Mouse (Mus musculus) spleen, postnatal 14 days (tissue): ENCODE results near the gene Igdcc3.

Source experiments
- DNase-seq, 2 experiments: peaks; one replicate each; pipeline ENCODE4 v3.0.0; 2021 to 2022; ENCODE audit warnings: low spot score in 2 of 2

Gene Igdcc3

DNA sequence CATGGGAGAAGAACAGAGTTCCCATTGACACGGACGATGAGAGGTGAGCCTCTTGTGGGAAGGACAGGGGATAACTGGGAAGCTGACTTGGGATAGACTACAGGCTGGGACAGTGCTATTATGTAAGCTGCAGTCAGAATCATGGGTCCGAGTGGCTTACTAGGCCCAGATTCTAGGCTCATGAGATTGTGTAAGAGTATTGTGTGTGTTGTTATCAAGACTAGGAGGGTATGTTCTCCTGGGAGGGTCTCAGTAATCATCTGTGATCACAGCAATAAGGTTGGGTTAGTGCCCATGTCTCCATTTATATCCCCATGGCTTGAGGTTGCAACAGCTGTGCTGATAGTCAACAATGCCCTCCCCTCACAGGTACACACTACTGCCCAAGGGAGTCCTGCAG, 36.5 kb downstream of the Igdcc3 start:
- DNase-seq: no peak

DNA sequence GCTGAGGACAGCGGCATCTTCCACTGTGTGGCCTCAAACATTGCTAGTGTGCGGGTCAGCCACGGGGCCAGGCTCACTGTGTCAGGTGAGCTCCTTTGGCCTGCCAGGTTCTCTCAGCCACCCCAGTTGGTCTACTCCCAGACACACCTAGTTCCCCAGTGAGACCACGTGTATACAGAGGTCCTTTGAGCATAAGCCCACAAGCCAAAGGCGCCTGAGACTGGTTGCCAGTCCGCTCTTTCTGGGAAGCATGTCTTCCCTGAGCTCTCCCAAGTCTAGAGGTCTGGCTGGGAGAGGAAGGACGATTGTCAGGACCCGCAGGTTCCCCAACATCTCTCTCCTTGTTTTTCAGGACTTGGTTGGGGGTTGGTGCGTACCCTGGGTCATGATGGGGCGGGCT, 36.9 kb downstream of the Igdcc3 start:
- DNase-seq: no peak

DNA sequence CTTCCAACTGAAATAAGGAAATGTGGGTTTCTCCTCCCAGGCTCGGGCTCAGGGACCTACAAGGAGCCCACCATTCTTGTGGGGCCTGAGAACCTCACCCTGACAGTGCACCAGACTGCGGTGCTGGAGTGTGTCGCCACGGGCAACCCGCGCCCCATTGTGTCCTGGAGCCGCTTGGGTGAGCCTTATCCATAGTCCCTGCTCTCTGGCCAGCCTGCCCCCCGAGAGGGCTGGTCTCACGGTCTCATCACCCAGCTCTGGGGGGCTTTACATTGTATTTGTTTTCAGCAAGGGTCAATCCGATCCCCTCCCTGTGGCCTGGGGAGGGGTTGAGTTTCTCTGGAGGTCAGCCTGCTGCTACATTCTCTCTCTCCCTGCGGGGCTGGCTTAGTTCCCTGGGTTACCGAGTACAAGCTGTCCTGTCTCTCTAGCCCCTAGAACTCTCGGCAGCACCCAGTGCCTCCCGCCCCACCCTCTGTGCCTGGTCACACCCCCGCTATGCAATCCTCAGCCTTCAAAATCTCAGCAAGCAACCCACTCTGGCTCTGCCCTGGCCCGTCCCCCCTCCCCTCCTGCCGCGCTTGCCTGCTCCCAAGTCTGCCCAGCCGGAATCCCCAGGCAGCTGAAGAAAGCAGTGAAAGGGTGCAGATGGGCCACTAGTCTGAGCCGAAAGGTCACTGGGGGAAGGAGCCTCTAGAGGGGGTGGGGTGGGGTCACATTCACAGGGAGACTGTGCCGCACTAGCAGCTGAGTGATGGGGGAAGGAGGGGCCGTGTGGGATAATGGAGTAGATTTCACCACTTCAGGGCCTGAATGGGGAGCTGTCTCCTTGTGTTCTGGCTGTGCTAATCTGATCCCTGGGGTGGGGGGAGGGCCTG, 37.6 kb downstream of the Igdcc3 start:
- DNase-seq: no peak

DNA sequence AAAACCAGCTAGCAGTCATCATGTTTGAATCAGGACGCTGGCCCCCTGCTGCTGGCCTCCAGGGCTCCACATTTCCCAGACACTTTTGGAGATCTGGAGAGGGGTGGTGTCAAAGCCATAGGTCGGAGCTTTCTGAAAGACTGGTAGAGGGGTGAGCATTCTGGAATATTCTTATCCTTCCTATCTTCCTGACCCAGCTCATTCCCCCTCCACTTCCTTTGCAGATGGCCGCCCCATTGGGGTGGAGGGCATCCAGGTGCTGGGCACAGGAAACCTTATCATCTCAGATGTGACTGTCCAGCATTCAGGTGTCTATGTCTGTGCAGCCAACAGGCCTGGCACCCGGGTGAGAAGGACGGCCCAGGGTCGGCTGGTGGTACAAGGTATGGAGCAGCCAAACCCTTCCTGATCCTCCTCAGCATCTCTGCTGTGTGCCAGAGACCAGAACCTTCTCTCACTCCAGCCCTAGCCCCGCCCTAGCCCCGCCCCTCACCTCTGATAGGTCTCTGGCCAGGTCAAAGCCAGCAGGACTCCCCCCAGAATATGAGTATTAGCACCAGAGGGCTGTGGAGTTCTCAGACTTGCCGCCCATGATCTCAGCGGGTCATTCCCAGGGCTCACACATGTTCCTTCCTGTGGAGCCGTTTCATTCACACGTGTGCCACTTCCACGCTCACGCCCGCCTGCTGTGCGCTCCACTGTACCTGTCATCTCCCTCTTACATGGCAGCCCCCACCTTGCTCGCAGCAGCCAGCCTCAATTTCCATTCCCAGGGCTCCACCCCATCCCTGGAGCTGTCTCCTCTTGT, 39.0 kb downstream of the Igdcc3 start:
- no peak for DNase-seq

DNA sequence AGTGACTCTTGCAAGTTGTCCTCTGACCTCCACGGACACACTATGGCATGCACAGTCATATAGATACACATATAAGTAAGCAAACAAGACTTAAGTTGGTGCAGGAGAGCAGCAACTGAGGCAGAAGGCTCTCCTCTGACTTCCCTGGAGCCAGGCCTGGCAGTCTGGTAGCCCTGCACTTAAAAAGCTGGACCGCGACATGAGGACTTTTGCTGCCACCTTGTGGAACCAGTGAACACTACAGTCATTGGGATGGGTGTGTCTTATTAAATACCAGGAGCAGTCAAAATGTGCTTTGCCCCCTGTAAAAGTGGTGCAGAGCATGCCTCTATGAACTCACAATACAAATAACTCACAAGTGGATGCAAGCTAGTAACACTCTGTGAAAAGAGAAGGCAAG, 47.6 kb downstream of the Igdcc3 start:
- DNase-seq: peak; percentile 46 to 71

DNA sequence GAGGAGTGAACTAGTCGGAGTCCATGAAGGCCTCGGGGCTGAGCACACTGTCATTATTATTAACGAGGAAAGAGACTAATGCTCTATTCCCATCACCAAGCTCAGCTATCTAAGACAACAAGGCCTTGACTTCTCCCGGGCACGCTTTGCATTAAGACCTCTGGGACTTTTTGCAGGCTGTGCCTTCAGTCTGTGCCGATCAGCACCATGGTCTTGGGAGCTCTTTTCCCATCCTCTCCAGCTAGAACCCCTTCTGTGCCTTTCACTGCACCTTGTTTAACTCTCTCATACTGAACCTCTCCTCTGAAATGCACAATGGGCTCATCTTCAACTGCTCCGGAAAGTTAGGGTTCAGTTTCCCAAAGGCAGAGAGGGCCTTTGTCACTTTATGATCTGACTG, 49.3 kb downstream of the Igdcc3 start:
- DNase-seq: no peak

DNA sequence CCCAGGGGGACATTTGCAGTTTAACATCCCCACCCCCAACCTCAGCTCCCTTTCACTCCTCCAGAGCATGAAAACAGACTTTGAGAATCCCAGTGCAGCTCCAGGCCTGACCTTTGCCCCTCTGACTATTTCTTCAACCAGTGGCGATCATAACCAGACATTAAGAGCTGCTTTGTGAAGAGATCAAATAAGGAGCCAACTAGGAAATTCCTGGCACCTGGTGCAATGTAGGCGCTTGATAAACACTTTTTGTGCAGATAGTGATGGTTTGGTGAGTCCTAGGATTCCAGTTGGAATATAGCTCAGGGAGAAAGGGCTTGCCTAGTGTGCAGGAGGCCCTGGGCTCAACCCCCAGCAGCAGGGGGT, 50.4 kb downstream of the Igdcc3 start:
- DNase-seq: no peak

DNA sequence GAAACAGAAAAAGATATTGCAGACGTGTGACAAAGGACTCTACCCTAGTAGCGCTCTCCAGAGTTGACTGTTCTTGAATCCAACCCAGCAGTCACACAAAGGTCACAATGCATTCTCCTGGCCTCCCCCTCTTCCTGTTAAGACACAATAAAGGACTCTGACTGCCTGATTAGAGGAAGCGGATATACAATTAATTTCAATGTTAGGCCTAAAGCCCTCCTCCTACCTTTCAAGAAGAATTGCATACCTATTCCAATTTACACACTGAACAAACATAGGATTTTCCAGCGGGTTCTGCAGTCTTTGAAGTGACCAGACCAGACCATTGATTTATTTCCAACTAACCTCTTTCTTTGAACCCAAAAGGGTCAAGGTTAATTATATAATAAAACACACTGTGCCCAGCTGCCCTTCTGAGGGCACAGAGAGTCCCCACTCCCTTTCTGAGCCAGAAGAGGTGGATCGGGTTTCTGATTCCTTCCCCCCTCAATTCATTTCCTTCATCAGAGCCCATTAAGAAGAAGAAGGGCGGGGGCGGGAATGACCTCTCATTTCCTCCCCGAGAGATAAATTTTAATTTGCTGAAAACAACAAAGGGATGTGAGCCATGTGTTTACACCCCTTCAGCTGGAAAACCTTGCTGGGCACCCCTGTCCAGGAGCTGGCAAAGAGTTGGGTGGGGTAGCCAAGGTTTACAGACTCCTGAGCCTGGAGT, 50.9 kb downstream of the Igdcc3 start:
- no peak for DNase-seq

DNA sequence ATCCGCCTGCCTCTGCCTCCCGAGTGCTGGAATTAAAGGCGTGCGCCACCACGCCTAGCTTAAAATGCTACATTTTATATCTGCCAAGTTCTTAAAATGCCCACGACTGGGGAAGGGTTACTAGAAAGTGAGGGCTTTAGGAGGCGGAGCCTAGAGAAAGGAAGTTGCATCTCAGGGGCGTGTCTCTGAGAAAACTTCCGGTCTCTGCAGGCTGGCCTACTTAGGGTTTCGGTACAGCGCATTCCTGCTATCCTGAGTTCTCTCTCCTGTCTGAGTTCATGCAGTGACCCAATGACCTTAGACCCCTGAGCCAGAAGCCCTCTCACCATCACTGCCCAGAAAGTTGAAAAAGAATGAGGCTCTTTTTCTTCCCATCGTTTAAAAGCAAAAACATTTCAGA, 52.2 kb downstream of the Igdcc3 start:
- no peak for DNase-seq

DNA sequence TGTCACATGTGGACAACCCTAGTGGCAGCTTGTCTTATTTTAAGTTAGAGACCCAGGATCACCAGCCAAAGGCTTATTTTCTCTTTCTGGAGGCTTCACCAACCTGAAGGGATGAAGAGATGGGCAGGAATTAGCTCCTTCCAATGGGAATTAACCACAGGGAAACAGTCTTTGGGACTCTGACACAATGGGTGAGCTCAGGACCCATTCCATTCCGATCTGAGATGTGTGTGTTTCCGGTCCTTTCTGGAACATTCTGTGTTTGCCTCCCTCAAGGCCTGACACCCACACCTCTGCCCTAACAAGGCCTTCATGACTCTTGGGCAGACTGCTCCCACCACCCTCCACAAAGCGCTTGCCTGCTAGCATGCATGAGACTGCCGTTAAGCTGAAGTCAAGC, 54.1 kb downstream of the Igdcc3 start, which contains the start of gene Parp16:
Parp16 (plus strand) TSS at position 301 of the 400 bp plus-strand sequence.
- DNase-seq: no peak

DNA sequence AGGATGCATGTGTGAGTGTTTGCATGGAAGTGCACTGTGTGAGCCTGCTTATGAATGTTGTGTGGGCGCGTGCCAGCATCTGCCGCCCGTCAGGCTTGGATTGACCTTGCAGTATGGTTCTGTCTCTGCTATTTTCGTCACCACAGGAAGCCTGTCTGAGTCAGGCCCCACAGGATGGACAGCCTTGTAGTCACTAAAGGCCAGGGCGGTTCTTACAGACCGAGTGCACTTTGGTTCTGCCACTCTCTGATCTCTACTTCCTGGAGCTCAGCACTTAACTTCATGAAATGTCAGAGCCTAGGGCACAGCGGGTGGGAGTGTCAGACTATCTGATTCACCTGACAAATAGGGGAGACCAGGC, 54.6 kb downstream of the Igdcc3 start:
- no peak for DNase-seq

DNA sequence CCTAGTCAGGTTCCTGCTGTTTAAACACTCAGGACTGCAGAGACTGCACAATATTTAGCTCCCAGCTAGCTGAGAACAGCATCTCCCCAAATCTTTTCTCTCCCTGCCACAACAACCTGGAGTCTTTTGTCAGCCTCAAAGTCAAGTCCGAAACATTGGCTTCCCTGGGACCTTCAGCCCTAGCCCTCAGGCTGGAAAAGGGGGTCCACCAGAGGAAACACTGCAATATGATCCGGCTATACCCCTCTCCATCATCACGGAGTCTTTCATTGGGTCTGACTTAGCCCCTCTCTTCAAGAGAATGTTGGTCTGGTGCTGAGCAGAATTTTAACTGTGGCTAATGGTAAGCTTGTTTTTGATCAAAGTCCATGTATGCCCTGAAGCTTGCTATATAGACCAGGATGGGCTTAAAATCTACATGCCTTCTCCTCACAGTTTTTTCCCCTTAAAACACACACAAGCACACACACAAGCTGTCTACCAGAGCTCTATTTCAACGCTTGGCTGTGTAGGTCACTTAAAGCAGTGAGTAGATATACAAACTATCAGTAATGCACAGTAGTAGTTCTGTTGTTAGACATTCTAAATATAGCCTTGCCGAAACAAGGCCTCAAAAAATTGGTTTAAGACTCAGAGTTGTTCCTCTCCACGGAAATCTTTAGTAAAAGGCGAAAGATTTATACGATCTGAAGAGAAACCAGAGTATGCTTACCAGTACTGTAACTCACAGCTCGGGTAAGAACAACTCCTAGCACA, 55.2 kb downstream of the Igdcc3 start:
- no peak for DNase-seq

DNA sequence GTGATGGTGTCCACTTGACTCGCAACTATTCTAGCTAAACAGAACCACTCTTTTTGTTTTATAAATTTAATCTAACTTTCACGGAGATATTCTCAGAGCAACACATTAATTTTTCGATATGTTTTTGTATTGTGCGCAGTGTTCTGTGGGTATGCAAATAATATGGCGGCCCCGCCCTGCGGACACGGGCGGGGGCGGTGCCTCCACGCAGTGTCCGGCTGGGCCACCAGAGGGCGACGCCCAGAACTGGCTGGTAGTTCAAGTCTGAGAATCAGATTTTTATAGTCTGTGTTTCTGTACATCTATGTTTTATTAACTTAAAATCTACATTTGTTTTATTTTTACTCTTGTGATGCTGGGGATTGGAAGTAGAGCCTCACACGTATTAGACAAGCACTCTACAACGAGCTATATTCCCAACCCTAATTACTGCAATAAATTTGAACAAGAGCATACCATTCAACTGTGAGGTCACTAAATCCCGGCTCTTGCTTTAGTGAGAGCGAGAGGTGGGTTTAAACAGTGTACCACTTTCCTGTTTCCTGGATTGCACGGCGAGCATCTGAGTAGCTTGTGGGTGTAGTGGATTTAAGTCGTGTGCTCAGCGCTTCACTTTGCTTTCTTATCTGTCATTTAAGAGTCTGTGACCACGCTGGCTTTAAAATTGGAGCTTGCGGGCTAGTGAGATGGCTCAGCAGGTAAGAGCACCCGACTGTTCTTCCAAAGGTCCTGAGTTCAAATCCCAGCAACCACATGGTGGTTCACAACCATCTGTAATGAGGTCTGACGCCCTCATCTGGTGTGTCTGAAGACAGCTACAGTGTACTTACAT, 56.0 kb downstream of the Igdcc3 start:
- DNase-seq: peak; percentile 96 to 97

DNA sequence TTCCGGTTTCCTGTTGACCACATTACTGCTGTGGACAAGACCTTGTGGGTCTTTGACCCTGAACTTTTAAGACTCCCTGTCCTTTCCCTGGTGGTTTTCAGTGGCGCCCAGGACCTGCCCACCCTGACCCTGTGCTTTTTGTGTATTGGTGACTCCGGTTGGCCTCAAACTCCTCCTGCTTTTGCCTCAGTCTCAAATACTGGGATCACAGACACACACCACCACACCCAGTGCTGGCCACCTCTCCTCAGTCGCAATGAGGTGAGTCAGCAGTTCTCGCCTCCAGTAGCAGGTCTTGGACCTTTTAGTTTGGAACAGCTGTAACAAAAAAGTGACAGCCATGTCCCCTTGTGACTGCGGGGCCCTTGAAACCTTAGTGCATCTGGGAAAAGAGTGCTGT, 56.8 kb downstream of the Igdcc3 start:
- DNase-seq: no peak

DNA sequence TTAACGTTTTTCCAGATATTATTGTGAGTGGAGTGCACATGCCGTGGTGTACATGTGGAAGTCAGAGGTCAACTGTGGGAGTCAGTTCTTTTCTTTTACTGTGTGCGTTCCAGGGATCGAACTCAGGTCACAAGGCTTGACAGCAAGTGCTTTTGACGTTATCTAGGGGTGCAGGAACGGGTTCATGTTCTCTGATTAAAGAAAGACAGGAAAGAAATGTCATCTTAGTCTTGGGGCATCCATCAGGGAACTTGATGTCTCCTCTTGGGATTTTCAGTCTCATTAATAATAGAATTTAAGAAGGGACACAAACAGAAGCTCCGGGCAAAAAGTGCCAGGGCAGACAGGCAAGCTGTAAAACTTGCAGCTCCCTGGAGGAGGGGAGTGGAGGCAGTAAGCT, 58.7 kb downstream of the Igdcc3 start:
- no peak for DNase-seq

DNA sequence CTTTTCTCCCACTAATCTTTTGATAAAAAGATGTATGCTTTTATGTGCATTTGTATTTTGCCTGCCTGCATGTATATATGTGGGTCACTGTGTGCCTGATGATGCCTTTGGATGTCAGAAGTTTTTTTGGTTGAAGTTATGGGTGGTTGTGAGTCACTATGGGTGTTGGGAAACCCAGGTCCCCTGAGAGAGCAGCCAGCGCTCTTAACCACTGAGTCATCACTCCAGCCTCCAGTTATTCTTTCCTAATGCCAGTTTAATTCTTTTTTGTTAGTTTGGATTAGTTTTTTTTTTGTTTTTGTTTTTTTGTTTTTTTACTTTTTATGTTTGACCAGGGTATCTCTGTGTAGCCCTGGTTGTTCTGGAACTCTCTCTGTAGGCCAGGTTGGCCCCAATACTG, 59.6 kb downstream of the Igdcc3 start:
- no peak for DNase-seq

DNA sequence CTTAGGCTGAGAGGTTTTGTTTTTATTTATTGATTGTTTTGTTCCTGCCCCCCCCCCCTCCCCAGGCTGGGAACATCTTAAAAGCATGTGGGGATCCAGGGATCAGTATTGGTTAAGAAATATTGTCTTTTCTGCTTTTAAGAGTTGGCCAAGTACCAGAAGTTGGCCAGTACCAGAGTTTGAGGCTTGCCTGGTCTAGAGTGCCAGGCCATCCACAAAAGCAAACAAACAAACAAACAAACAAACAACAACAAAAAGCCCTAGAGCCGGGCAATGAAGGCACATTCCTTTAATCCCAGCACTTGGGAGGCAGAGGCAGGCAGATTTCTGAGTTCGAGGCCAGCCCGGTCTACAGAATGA, 60.0 kb downstream of the Igdcc3 start:
- DNase-seq: no peak

DNA sequence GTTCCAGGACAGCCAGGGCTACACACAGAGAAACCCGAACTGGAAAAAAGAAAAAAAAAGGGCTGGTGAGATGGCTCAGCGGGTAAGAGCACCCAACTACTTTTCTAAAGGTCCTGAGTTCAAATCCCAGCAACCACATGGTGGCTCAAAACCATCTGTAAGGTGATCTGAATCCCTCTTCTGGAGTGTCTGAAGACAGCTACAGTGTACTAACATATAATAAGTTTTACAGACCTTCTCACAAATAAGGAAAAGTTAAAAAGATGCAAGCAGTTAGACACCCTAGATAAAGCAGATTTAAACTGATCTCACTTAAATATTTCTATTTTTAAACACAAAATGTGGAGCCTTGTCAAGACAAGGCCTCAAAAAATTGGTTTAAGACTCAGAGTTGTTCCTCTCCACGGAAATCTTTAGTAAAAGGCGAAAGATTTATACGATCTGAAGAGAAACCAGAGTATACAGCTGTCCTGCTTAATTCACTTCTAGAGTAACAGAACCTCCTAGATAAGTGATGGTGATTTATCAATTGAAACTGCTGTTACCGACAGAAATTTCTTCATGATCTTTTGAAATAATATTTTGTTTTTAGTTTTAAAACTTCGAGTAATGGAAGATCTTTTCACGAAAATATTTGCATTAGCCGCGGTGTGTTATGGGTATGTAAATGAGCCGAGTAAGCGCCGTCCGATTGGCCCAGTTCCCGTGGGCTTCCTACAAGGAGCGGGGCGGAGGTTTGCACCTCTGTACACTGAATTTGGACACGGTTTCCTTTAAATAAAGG, 60.6 kb downstream of the Igdcc3 start:
- peak; percentile 48 to 74 for DNase-seq

DNA sequence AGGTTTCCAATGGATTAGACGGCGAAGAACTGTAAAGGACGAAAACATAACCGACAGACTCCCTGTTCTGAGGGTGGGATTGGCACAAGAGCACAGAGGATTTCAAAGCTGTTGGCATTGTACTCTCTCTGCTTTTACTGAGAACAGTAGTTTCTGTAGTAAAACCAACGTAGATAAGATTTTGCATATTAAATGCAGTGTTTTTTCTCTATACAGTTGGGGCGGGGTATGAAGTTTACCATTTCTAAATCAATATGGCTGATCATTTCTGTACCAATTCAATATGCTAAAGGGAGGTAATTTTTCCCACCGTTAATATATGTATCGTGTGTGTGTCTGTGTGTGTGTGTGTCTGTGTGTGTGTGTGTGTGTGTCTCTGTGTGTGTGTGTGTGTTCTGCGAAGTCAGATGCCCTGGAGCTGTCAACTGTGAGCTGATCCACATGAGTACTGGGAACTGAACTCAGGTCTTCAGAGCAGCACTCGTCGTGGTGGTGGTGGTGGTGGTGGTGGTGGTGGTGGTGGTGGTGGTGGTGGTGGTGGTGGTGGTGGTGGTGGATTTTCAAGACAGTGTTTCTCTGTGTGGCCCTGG, 61.3 kb downstream of the Igdcc3 start:
- DNase-seq: no peak
